Mouse (Mus musculus) embryo, embryonic 10.5 days (tissue): ENCODE measurements around the gene Slc35d3.

Experiments used
- DNase-seq: peaks from one replicate; pipeline ENCODE4 v3.0.0-alpha.2; 2015; ENCODE audit warnings: low spot score

Gene Slc35d3

DNA sequence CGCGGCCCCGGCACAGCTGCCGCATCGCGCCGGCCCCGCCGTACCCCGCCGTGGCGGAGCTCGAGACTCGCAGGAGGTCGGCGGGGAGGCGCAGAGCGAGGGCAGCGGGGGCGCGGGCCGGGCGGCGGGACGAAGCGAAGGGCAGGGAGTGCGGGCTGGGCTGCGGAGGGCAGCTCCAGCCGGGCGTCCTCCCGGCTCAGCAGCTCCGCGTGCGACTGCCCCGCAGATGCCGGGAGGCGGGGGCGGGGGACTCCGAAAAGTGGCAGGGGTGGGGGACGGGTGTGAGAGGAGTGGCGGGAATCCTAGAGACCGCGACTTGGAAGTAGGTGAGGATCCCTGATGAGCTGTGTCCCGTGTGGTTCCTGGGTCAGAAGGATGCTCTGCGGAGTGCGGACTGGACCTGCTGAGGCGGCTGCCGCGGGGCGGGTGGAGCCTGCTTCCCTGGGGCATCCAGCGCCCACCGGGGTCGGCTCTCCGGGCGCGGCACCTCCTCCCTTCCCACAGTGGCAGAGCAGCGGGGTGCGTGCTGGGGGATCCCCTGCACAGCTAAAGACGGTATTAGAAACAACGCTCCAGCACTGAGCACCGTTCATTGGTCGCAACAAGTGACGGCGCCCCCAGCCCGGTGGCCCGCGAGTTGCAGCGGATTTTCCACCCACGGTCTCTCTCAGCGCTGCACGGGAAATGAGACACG, at the start of gene Slc35d3:
TSS of gene Slc35d3 (minus strand) at position 462 of the 694 bp plus-strand sequence.
- peak; percentile 39 for DNase-seq

- DNase-seq: no peak
These were observed 48.9 kb upstream of the Slc35d3 start for GRCm38 (mm10) chr10:19900191-19900590.

- DNase-seq: peak; percentile 72
These were observed 42.7 kb upstream of the Slc35d3 start for GRCm38 (mm10) chr10:19893976-19894375.

DNA sequence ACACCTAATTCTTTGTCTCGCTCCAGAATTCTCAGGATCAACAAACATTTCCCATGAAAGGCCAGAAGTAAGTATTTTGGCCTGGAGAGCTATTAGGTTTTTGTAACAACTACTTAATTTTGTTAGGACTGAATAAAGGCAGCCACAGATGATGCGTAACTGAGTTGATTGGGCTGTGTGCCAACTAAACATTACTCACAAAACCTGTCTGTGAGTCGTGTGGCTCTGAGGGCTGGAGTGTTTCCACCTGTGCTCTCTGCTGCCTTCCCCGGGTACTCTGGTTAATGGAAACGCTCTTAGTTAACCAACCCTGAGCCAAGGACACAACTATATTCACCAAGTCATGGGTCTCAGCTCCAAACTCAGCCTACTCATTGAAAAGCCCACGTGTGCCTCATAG, 41.9 kb upstream of the Slc35d3 start:
- DNase-seq: no peak

GRCm38 (mm10) chr10:19891686-19892085, 40.4 kb upstream of the Slc35d3 start:
- DNase-seq: no peak

DNA sequence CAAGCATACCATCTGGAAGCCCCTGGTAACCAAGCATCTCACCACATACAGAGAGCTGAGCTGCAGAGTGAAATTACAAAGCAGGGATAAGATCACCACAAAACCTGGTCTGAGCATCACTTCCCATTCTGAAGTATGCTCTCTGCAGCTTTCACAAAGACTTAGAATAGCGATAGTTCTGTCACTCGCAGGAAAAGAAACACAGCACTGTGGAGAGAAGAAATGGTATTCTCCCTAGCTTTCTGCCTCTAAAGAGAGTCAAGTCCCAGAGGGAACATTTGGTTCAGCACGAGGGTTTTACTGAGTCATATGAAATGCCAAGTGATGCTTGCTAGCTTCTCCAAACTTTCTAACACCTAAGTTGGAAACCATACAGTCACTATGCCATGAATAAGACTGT, 38.6 kb upstream of the Slc35d3 start:
- no peak for DNase-seq

- DNase-seq: no peak
These were observed 35.0 kb upstream of the Slc35d3 start for GRCm38 (mm10) chr10:19886249-19886648.

GRCm38 (mm10) chr10:19884409-19884808, 33.1 kb upstream of the Slc35d3 start:
- DNase-seq: no peak

GRCm38 (mm10) chr10:19880437-19880836, 29.2 kb upstream of the Slc35d3 start:
- DNase-seq: no peak

- DNase-seq: no peak
These were observed 27.9 kb upstream of the Slc35d3 start for GRCm38 (mm10) chr10:19879161-19879560.

DNA sequence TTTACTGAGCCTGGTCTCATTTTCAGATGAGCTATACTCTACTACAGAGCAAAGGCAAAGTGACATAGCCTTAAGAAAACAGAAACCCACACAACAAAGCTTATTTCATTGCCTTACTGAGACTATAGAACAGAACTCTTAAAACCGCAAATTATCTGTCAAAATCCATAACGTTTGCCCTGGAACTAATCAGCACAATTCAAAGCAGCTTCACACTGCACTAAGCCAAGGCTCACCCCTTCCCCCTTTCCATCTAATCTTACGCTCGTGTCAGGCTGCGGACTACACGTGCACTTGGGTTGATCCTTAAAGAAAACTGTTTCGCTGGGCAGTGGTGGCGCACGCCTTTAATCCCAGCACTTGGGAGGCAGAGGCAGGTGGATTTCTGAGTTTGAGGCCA, 26.4 kb upstream of the Slc35d3 start:
- no peak for DNase-seq

DNA sequence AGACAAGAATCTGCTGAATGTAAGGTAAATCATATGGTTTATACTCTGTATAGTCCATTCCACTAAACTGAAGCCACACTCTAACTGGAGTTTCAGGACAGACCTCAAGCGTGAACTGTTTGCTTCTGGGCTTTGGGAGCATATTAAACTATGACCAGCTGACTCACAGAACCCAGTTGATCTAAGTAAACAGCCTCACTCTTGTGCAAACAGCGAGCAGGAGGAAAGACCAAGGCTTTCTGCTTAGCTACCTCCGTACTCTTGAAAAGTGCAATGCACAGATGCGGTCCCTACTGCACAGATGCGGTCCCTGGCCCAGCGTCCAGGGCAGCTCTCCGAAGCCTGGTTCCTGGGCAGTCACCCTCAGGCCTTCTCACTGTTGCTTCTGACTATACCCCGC, 26.0 kb upstream of the Slc35d3 start:
- no peak for DNase-seq

DNA sequence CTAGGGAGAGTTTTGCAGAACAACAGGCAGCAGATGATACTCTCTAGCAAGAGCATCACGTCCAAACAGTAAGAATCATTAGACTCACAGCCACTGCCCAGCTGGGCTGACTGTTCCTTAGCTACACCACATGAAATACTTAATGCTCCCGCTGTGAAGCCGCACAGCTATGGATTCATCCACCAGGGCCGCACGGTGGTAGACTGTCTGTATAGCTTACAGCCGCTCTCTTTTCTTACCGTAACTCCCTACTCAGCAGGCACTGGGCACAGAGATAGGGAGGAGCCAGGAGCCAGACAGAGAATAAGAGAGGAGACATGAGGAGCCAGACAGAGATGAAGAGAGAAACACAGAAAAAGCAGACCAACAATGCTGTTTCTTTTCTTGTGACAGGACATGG, 25.4 kb upstream of the Slc35d3 start:
- no peak for DNase-seq

- DNase-seq: no peak
These were observed 24.1 kb upstream of the Slc35d3 start for GRCm38 (mm10) chr10:19875346-19875745.

GRCm38 (mm10) chr10:19855597-19856306, 4.5 kb upstream of the Slc35d3 start:
- no peak for DNase-seq

GRCm38 (mm10) chr10:19853609-19854008, 2.4 kb upstream of the Slc35d3 start:
- no peak for DNase-seq

GRCm38 (mm10) chr10:19852776-19853175, 1.5 kb upstream of the Slc35d3 start:
- DNase-seq: no peak

DNA sequence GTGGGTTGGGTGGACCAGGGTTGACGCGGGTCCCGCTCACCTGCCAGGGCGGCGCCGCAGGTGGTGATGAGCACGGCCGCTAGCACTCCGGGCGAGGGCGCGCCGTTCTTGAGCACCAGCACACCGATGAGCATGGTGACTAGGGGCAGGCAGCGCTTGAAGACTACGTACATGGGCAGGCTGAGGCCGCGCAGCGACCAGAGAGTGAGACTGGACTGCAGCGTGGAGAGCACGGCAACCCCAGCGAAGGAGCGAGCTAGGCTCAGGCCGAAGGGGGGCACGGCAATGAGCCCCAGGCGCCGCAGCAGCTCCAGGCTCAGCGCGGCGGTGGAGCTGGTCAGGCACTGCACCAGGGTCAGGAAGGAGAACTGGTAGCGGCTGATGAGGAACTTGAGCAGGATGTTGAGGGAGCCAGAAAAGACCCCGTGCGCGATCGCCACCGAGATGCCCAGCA, 688 bp downstream of the Slc35d3 start:
- DNase-seq: peak; percentile 68

GRCm38 (mm10) chr10:19849771-19850365, 1.4 kb downstream of the Slc35d3 start:
- DNase-seq: peak; percentile 41

DNA sequence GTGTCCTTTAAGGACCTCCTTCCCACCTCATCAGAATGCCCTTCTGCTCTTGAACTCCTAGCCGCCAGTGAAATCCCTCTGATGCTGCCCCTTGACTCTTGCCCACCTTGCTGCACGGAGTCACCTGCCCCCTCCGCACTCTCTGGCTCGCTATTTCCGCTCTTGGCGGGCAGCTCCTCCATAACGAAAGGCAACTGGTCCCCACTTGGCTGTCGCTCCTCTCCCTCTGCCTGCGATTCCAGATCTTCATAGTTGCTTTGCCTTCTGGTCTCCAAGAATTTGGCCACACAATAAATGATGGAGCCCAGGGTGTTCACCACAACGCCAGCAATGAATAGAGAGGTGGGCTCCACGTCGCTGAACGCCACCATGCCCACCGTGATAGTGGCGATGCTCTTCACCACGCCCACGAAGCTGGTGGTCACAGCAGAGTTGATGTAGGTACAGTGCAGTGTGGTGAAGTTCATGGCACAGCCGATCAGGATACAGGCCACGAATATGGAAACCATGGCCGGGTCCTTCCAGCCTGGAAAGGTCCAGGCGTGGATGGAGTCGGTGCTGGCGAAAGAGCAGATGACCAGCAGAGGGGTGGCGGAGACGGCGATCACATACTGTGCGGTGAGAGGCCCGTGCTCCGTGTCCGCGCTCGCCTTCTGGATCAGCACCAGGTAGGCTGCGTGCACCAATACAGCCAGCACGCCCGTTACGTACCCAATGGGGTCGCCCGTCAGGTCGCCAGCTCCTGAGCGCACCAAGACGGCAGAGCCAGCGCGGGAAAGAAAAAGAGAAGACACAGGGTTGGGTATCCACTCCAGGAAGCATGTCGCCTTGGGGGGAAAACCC, 2.1 kb downstream of the Slc35d3 start:
- DNase-seq: peak; percentile 28

GRCm38 (mm10) chr10:19839836-19840235, 11.4 kb downstream of the Slc35d3 start:
- DNase-seq: no peak
